Mouse (Mus musculus) liver, embryonic 14.5 days (tissue): ENCODE measurements at regions not wholly inside any gene's neighbourhood (a gene's known extent, or its start where the extent isn't known, plus 50 kb on each side); places are given as distances from the start of the nearest gene placed in this dataset.

Experiments used
- CTCF ChIP-seq: IDR thresholded peaks from 2 replicates; pipeline ENCODE4 v1.5.1; 2016; ENCODE audit warnings: antibody characterized with exemption, low read depth, control low read depth
- EP300 ChIP-seq: IDR thresholded peaks from 2 replicates; pipeline ENCODE4 v1.6.1; 2016; ENCODE audit warnings: antibody characterized with exemption, low read depth

DNA sequence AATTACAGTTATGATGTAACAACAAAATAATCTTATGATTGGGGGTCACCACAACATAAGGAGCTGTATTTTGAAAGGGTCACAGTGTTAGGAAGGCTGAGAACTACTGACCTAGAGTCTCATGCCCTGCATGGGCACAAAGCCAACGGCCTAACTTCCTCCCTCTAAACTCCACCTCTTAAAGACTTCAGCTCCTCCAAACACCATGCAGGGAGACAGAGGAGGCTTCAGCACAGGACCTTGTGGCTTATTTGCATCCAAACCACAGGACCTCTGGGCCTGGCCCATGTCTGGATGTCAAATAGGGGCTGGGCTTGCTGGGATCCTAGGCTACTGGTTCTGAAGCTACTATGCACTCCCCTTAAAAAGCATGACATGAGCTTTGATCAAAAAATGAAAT lies 294.7 kb upstream of the Kdm8 start:
- TF ChIP-seq EP300 (no peak), CTCF (no peak)
